Mouse (Mus musculus) embryonic facial prominence, embryonic 13.5 days (tissue): ENCODE data around the gene 1700020L24Rik. TPM values are rescaled to one million over a fixed set of nuclear protein-coding genes. Genes with fewer than 3 reads are reported as not detected.

Source experiments
- ATAC-seq: fragments of 200-750 bp; cut with Nextera tagmentation; 2 replicates; pipeline ENCODE4 v1.8.0; 2017; ENCODE audit warnings: low read depth; ENCODE audit not compliant: insufficient number of reproducible peaks, insufficient read depth, low FRiP score, low TSS enrichment
- H3K27ac ChIP-seq: fragments of 300-500 bp; sonication (generic); 2 replicates; pipeline ENCODE4 v1.5.1; 2015; ENCODE audit warnings: moderate library complexity, mild to moderate bottlenecking, inconsistent platforms
- H3K27me3 ChIP-seq: fragments of 300-500 bp; sonication (generic); 2 replicates; pipeline ENCODE4 v1.6.1; 2015; ENCODE audit warnings: mild to moderate bottlenecking, inconsistent platforms
- H3K36me3 ChIP-seq: fragments of 300-500 bp; sonication (generic); 2 replicates; pipeline ENCODE4 v1.6.1; 2015; ENCODE audit warnings: mild to moderate bottlenecking, inconsistent platforms
- H3K4me1 ChIP-seq: fragments of 300-500 bp; sonication (generic); 2 replicates; pipeline ENCODE4 v1.6.1; 2015; ENCODE audit warnings: inconsistent platforms
- H3K4me2 ChIP-seq: fragments of 300-500 bp; sonication (generic); 2 replicates; pipeline ENCODE4 v1.6.1; 2015; ENCODE audit warnings: moderate library complexity, mild to moderate bottlenecking, inconsistent platforms
- H3K4me3 ChIP-seq: fragments of 300-500 bp; sonication (generic); 2 replicates; pipeline ENCODE4 v1.5.1; 2015; ENCODE audit warnings: mild to moderate bottlenecking, inconsistent platforms
- H3K9ac ChIP-seq: fragments of 300-500 bp; sonication (generic); 2 replicates; pipeline ENCODE4 v1.6.1; 2015; ENCODE audit warnings: mild to moderate bottlenecking, inconsistent platforms
- H3K9me3 ChIP-seq: fragments of 300-500 bp; sonication (generic); 2 replicates; pipeline ENCODE4 v1.6.1; 2016; ENCODE audit warnings: inconsistent platforms
- WGBS: fragments of 180-500 bp; shearing (Covaris S2); methylation state at CpG from one replicate; pipeline ENCODE4 v1.1.7; 2015; ENCODE audit warnings: mixed read lengths; 5-methylcytosine and 5-hydroxymethylcytosine counted together
- polyA plus RNA-seq: library from polyadenylated mRNA; unstranded; fragments of >200 nt; fragmentation: Nextera tagmentation; extraction: Ambion mirVana; gene quantifications from 2 replicates; pipeline ENCODE4 v1.2.1, GENCODE M21; 2015

Gene 1700020L24Rik
- polyA plus RNA-seq, 1 experiment from 2014 or later: 0.32 TPM

GRCm38 (mm10) chr11:83473235-83474016, 35.9 kb downstream of the 1700020L24Rik start:
- H3K4me3 ChIP-seq: peak overlapping the region; percentile 91
- no peaks in the 10 kb centered on the region for H3K27me3 ChIP-seq
- peak overlapping the region; percentile 98 for H3K27ac ChIP-seq
- WGBS: under 1% methylated on average over 52 of the region's 52 CpGs
- peak overlapping the region; percentile 95 for H3K9ac ChIP-seq
- no peaks in the 10 kb centered on the region for H3K9me3 ChIP-seq
- peak; percentile 86 for ATAC-seq
- H3K4me2 ChIP-seq: peak overlapping the region; percentile 90
- peaks cover 14% of the 10 kb centered on the region for H3K4me1 ChIP-seq
- peaks cover 12% of the 10 kb centered on the region for H3K36me3 ChIP-seq

Other genes starting within 250 kb of the 1700020L24Rik start
- gene Slfn3, start 246.3 kb upstream of the 1700020L24Rik start, polyA plus RNA-seq: 1.3 and 2.1 TPM in 2 replicates
- gene Slfn14, start 151.0 kb upstream of the 1700020L24Rik start, polyA plus RNA-seq: 0.21 and 0.51 TPM in 2 replicates
- gene Ap2b1, start 138.7 kb upstream of the 1700020L24Rik start, polyA plus RNA-seq: 56.8 and 57.6 TPM in 2 replicates
- 14.9 and 15.4 TPM in 2 replicates for gene Pex12, start 135.1 kb upstream of the 1700020L24Rik start, polyA plus RNA-seq
- 3.5 and 3.9 TPM in 2 replicates for gene Rasl10b, start 28.5 kb upstream of the 1700020L24Rik start, polyA plus RNA-seq
- 0.07 TPM in 1 of 2 replicates, not detected in the other for gene Gas2l2, start 8.2 kb upstream of the 1700020L24Rik start, polyA plus RNA-seq
- 2.6 and 2.9 TPM in 2 replicates for gene Mmp28, start 25.4 kb downstream of the 1700020L24Rik start, polyA plus RNA-seq
- gene Taf15, start 35.4 kb downstream of the 1700020L24Rik start, polyA plus RNA-seq: 17.9 and 21.9 TPM in 2 replicates
- not detected in 2 replicates for gene Heatr9, start 84.5 kb downstream of the 1700020L24Rik start, polyA plus RNA-seq
- gene Ccl5, start 92.8 kb downstream of the 1700020L24Rik start, polyA plus RNA-seq: 0.56 TPM in 1 of 2 replicates, not detected in the other
- gene Ccl9, start 141.0 kb downstream of the 1700020L24Rik start, polyA plus RNA-seq: 1.9 and 3.6 TPM in 2 replicates
- gene Ccl6, start 155.4 kb downstream of the 1700020L24Rik start, polyA plus RNA-seq: 0.35 and 1.6 TPM in 2 replicates
- gene Rpl9-ps1, start 207.9 kb downstream of the 1700020L24Rik start, polyA plus RNA-seq: not detected in 2 replicates
- 0.38 TPM in 1 of 2 replicates, not detected in the other for gene Ccl3, start 211.7 kb downstream of the 1700020L24Rik start, polyA plus RNA-seq
- 0.43 and 0.45 TPM in 2 replicates for gene Ccl4, start 224.9 kb downstream of the 1700020L24Rik start, polyA plus RNA-seq